Mouse (Mus musculus) embryonic facial prominence, embryonic 12.5 days (tissue): Measurements from ENCODE around the gene Rasal1. TPM values are rescaled to one million over a fixed set of nuclear protein-coding genes. Genes with fewer than 3 reads are reported as not detected.
A peak's percentile ranks its signal among the peaks of the same experiment; 100 is the strongest.

Source experiments
- ATAC-seq: fragments of 200-750 bp; cut with Nextera tagmentation; 2 replicates; pipeline ENCODE4 v1.8.0; 2017; ENCODE audit not compliant: insufficient number of reproducible peaks, insufficient read depth, low FRiP score, low TSS enrichment
- H3K27ac ChIP-seq: fragments of 300-500 bp; sonication (generic); 2 replicates; pipeline ENCODE4 v1.5.1; 2016; ENCODE audit warnings: mild to moderate bottlenecking
- H3K27me3 ChIP-seq: fragments of 300-500 bp; sonication (generic); 2 replicates; pipeline ENCODE4 v1.6.1; 2016; ENCODE audit warnings: mild to moderate bottlenecking, moderate library complexity
- H3K36me3 ChIP-seq: fragments of 300-500 bp; sonication (generic); 2 replicates; pipeline ENCODE4 v1.6.1; 2016; ENCODE audit warnings: mild to moderate bottlenecking
- H3K4me1 ChIP-seq: fragments of 300-500 bp; sonication (generic); 2 replicates; pipeline ENCODE4 v1.6.1; 2016
- H3K4me2 ChIP-seq: fragments of 300-500 bp; sonication (generic); replicated peaks from 2 replicates; pipeline ENCODE4 v1.6.1; 2016; ENCODE audit warnings: mild to moderate bottlenecking, moderate library complexity
- H3K4me3 ChIP-seq: fragments of 300-500 bp; sonication (generic); 2 replicates; pipeline ENCODE4 v1.5.1; 2016; ENCODE audit warnings: mild to moderate bottlenecking
- H3K9ac ChIP-seq: fragments of 300-500 bp; sonication (generic); 2 replicates; pipeline ENCODE4 v1.6.1; 2016; ENCODE audit warnings: mild to moderate bottlenecking, moderate library complexity
- H3K9me3 ChIP-seq: fragments of 300-500 bp; sonication (generic); 2 replicates; pipeline ENCODE4 v1.6.1; 2016; ENCODE audit warnings: mild to moderate bottlenecking, moderate library complexity
- WGBS: fragments of 180-500 bp; shearing (Covaris S2); methylation state at CpG from one replicate; pipeline ENCODE4 v1.1.7; 2016; 5-methylcytosine and 5-hydroxymethylcytosine counted together
- polyA plus RNA-seq: library from polyadenylated mRNA; unstranded; fragments of >200 nt; fragmentation: Nextera tagmentation; extraction: Ambion mirVana; gene quantifications from 2 replicates; pipeline ENCODE4 v1.2.1, GENCODE M21; 2016

The Rasal1 gene
- polyA plus RNA-seq, 1 experiment from 2014 or later: 0.26 TPM

DNA sequence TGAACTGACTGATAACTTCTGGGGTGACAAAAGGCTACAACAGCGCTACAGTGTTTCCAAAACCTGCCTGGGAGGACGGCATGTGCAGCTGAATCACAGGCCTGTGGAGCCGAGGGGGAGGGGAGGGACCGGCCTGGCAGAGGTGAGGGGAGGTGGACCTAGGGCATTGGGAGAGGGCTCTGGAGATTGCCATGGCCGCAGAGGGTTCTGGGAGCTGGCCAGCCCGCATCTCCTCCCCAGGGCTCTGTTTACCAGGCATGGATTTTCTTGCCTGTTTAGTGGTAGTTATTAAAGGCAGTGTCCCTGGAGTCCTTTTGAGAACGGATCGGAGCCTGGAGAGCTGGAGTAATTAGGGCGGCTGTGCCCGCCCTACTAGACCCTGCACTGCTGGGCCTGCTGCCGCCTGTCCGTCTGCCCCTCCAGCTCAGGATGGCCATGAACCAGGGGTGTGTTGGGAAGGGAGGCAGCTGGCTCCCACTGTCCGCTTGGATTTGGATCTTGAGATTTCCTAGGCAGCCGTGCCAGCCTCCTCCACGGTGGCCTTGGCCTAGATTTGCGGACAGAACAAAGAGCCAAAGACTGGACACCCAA is 50.3 kb downstream of the Rasal1 start:
- no peak for ATAC-seq
- H3K4me2 ChIP-seq: no peak overlapping the region
- H3K9ac ChIP-seq: no peak overlapping the region
- H3K9me3 ChIP-seq: no peaks in the 10 kb centered on the region
- H3K4me1 ChIP-seq: peaks cover 21% of the 10 kb centered on the region
- WGBS: 44% methylated on average over 16 of the region's 16 CpGs
- no peak overlapping the region for H3K27ac ChIP-seq
- H3K27me3 ChIP-seq: peaks cover 65% of the 10 kb centered on the region
- no peak overlapping the region for H3K4me3 ChIP-seq
- peaks cover 3% of the 10 kb centered on the region; the same call in 1 of the 2 replicates for H3K36me3 ChIP-seq

DNA sequence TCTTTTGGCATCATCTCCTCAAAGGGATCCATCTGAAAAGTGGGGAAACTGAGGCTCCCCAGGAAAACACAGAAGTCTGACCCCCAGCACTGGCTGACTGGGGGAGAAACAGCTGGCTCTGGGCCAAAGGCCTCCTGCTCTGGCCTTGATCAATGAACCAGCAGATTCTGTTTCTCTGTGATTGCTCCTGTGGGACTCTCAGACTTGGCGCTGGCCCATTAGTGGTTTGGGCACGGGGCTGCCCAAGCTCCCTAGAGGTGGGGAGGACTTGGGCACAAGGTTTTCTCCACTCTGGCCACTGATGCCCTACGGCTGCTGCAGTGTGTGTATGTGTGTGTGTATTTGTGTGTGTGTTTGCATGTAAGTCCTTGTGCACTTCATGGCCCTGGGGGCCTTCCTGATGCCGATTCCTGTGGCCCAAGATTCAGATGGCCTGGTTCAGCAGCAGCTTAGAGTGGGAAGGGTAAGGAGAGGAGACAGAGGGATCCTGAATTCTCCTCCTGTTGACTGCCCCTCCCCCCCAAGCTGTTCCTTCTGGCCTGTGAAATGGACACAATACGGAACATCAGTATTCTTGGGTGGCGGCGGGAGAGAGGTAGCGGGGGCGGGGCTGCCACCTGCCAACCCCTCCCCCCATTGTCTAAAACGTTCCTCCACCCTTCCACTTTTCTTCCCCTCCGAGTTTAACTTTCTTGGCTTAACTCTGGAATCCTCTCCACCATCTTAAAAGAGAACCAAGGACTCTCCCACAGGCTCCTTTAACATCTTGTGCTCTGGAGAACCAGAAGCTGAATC is 52.6 kb downstream of the Rasal1 start:
- Histone ChIP-seq H3K36me3 (no peaks in the 10 kb centered on the region), H3K9me3 (no peaks in the 10 kb centered on the region), H3K4me3 (no peak overlapping the region), H3K27ac (no peak overlapping the region), H3K4me1 (peaks cover 15% of the 10 kb centered on the region), H3K9ac (no peak overlapping the region), H3K4me2 (no peak overlapping the region), H3K27me3 (peaks cover 56% of the 10 kb centered on the region)
- 58% methylated on average over 11 of the region's 11 CpGs for WGBS
- ATAC-seq: no peak

DNA sequence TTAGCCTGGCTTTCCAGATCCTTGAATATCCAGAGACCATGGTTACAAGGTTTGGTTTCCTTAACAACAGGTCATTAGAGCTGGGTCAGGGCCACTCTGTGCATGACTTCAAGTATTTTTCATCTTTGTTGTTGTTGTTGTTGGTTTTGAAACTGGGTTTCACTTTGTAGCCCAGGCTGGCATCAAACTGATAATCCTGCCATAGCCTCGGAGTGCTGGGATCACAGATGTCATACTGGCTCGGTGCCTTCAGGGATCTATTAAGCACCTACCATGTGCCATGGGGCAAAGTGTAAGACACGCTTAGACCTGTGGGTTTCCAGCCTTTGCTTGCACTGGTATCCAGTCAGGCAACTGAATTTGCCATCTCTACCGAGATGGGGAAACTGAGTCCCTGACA is 53.8 kb downstream of the Rasal1 start:
- Histone ChIP-seq H3K9me3 (no peaks in the 10 kb centered on the region), H3K4me3 (no peak overlapping the region), H3K27me3 (peaks cover 45% of the 10 kb centered on the region), H3K4me2 (no peak overlapping the region), H3K4me1 (peaks cover 25% of the 10 kb centered on the region), H3K36me3 (no peaks in the 10 kb centered on the region), H3K9ac (no peak overlapping the region), H3K27ac (no peak overlapping the region)
- ATAC-seq: no peak
- WGBS: 80% methylated on average over 4 of the region's 4 CpGs

DNA sequence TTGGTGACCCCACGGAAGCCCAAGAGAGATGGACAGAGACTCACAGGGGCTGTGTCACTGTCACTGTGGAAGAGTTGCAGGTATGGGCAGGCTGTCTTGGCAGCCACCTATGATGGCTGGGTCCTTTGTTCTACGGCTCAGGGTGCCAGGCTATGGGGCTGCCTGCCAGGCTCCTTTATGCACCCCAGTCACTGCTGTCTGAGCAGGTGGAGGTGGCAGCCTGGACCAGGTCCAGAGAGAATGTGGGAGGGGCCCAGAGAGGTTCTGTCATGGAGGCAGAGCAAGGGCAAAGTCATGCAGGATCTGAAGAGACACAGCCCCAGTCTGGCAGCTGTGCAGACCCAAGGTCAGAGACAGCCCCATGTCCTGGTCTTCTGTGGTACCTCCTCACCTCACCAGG is 54.4 kb downstream of the Rasal1 start:
- Histone ChIP-seq H3K4me2 (no peak overlapping the region), H3K4me3 (no peak overlapping the region), H3K36me3 (no peaks in the 10 kb centered on the region), H3K9me3 (no peaks in the 10 kb centered on the region), H3K27me3 (peaks cover 49% of the 10 kb centered on the region), H3K27ac (no peak overlapping the region), H3K4me1 (peaks cover 25% of the 10 kb centered on the region), H3K9ac (no peak overlapping the region)
- 95% methylated on average over 2 of the region's 2 CpGs for WGBS
- no peak for ATAC-seq

DNA sequence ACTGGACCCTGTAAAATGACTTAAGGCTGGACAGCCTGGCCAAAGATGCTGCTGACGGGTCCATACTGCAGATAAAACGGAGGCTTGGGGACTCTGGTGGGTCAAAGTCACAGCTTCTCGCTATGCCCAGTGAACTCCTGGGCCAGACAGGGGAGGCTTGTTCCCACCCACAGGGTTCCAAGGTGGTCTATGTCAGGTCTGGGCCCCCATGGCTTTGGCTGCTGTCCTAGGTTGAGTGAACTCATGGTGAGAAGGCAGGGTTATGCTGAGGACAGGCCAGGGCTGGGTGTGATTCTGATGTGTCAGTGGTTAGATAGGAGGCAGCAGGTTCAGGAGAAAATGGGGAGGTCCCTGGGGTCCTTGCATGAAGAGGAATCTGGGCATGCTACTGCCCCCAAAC is 55.0 kb downstream of the Rasal1 start:
- no peak for ATAC-seq
- Histone ChIP-seq H3K27ac (no peak overlapping the region), H3K36me3 (no peaks in the 10 kb centered on the region), H3K4me2 (no peak overlapping the region), H3K4me1 (peaks cover 22% of the 10 kb centered on the region), H3K9ac (no peak overlapping the region), H3K27me3 (peaks cover 53% of the 10 kb centered on the region), H3K9me3 (no peaks in the 10 kb centered on the region), H3K4me3 (no peak overlapping the region)
- WGBS: 77% methylated on average over 3 of the region's 3 CpGs

DNA sequence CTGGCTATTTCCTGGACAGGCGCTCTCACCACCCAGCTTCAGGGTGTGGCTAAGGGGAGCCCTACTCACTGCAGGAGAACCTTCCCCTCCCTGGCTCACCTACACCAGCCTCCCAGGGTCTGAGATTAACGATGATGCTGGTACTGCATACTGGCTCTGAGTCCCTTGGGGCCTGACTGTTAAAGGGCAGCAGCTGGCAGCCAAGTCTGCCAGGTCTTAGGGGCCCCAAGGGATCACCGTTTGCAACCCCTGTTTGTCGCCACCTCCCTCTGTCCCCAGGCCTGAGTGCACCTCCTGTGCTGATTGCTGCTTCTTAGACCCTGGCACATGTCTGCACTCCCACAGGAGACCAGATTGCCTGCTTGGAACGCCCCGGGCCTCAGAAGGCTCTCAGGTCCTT is 55.8 kb downstream of the Rasal1 start:
- Histone ChIP-seq H3K27me3 (peaks cover 59% of the 10 kb centered on the region), H3K9ac (no peak overlapping the region), H3K27ac (no peak overlapping the region), H3K4me3 (no peak overlapping the region), H3K9me3 (no peaks in the 10 kb centered on the region), H3K4me1 (peaks cover 18% of the 10 kb centered on the region), H3K4me2 (no peak overlapping the region), H3K36me3 (no peaks in the 10 kb centered on the region)
- 48% methylated on average over 6 of the region's 6 CpGs for WGBS
- no peak for ATAC-seq

DNA sequence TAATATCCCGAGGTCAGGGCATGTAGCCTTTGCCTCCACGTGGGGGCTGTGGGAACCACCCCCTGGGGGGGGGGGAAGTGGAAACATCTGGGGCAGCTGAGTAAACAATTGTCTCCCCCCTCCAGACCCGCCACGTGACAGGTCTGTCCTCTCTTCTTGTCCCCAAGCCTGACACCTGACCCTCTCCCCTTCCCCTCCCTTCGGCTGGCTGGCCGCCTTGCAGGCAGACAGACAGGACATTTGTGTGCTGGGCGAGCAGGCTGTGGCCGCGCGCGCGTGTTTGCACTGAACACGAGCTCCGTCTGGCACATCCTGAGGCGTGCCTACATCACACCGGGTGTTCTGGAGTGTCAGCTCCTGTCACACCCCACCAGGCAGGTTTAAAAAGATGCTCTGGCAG is 57.9 kb downstream of the Rasal1 start:
- WGBS: 1% methylated on average over 16 of the region's 16 CpGs
- H3K9ac ChIP-seq: no peak overlapping the region

DNA sequence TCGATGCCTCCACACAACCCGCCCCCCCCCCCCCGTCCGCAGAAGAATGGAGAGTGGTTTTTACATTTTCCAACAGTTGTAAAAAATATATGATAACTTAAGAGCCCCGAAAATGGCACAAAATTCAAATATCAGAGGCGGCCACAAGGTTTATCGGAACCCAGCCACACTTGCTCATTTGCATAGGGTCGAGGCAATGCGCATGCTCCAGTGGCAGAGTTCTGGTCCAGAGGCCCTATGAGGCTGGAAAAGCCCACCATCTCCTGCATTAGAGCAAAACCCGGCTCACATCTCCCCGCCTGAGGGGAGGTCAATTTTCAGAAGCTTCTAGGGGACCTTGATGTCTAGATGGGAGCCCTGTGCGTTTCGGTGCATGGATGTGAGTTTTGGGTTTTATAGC is 58.4 kb downstream of the Rasal1 start:
- Histone ChIP-seq H3K27me3 (peaks cover 66% of the 10 kb centered on the region), H3K4me3 (0 out of 2 replicates have a peak overlapping the region, but pooled peaks have one; percentile 14), H3K4me1 (peaks cover 31% of the 10 kb centered on the region), H3K36me3 (no peaks in the 10 kb centered on the region), H3K4me2 (peak overlapping the region; percentile 41), H3K9ac (no peak overlapping the region), H3K9me3 (no peaks in the 10 kb centered on the region), H3K27ac (no peak overlapping the region)
- WGBS: 39% methylated on average over 11 of the region's 13 CpGs
- ATAC-seq: no peak

More for the DNA sequence above, 57.9 kb downstream of the Rasal1 start:
- H3K4me1 ChIP-seq: peaks cover 31% of the 10 kb centered on the region
- H3K4me2 ChIP-seq: peak overlapping the region; percentile 41
- H3K27ac ChIP-seq: no peak overlapping the region
- H3K4me3 ChIP-seq: 0 out of 2 replicates have a peak overlapping the region, but pooled peaks have one; percentile 14
- H3K27me3 ChIP-seq: peaks cover 62% of the 10 kb centered on the region
- H3K36me3 ChIP-seq: no peaks in the 10 kb centered on the region
- H3K9me3 ChIP-seq: no peaks in the 10 kb centered on the region
- ATAC-seq: no peak

DNA sequence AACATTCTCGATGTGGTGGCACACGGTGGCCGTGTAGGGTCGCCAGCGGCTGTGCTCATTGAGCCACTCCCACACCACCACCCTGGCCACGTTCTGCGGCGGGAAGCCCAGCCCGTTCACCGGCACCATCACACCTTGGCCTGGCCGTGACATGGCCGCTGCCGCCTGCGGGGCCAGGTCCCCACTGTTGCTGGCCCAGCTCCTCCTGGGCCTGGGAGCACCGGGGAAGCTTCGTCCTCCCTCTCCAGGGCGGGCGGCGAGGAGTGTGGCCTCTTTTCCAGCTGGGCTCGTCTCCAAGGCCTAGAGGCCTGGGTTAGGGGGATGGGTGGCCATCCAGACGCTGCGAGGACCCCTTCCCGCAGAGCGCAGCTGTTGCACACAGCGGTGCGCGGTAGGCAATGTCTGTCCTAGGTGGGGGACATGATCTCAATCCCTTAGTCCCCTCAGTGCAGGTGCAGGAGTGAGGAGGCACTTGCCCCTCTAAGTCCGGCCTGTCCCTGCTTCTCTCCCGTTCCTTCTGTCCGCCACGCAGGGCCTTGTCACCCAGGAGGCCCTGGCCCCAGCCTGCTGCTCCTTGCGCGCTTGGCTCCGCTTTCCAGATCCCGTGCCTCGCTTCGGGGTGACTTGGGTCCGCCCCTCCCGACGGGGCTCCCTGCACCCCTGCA is 61.7 kb downstream of the Rasal1 start:
- no peaks in the 10 kb centered on the region for H3K36me3 ChIP-seq
- ATAC-seq: no peak
- H3K27ac ChIP-seq: no peak overlapping the region
- H3K4me1 ChIP-seq: peaks cover 28% of the 10 kb centered on the region
- 2% methylated on average over 37 of the region's 40 CpGs for WGBS
- peak overlapping the region; percentile 64 for H3K9ac ChIP-seq
- H3K27me3 ChIP-seq: peaks cover 81% of the 10 kb centered on the region
- H3K4me3 ChIP-seq: peak overlapping the region; percentile 56
- peak overlapping the region; percentile 96 for H3K4me2 ChIP-seq
- no peaks in the 10 kb centered on the region for H3K9me3 ChIP-seq

DNA sequence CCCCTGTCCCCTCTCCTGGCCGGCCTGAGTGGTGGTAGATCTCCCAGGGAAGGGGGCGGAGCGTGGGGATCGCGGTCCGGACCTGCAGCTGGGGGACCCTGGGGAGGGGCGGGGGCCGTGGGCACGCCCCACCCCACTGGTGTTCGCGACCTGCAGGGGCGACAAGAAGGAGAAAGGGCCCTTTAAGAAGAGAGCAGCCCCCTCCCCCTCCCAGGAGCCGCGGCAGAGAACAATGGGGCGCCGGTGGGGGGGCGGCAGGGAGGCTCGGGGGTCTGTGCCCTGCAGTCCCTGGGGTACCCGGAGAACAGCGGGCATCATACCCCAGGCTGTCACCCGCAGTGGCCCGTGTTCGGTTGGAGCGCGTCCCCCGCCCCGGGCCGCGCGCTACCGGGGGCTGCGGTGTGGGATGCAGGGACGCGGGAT is 62.2 kb downstream of the Rasal1 start:
- peaks cover 28% of the 10 kb centered on the region for H3K4me1 ChIP-seq
- ATAC-seq: no peak
- H3K9me3 ChIP-seq: no peaks in the 10 kb centered on the region
- WGBS: under 1% methylated on average over 31 of the region's 34 CpGs
- H3K36me3 ChIP-seq: no peaks in the 10 kb centered on the region
- peak overlapping the region; percentile 56 for H3K4me3 ChIP-seq
- peak overlapping the region; percentile 96 for H3K4me2 ChIP-seq
- peaks cover 82% of the 10 kb centered on the region for H3K27me3 ChIP-seq
- H3K9ac ChIP-seq: peak overlapping the region; percentile 64
- H3K27ac ChIP-seq: no peak overlapping the region

DNA sequence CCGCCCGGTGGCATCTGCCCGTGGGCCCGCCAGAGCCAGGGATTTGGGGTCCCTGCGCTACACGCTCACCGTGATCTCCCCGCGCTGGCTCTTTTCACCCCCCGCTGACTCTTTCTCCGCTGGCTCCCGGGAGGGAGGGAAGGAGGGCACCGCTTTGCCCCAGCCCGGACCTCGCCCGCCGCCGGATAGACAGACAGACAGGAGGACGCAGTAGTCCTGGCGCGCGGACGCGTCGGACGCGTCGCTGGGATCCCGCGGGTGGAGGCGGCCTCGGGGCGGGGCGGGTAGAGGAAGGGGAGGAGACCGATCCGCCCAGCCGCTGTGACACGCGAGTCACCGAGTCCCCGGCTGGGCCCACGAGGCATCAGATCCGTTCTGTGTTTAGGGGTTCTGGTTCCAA is 62.8 kb downstream of the Rasal1 start:
- Histone ChIP-seq H3K4me1 (peaks cover 26% of the 10 kb centered on the region), H3K4me2 (peak overlapping the region; percentile 96), H3K36me3 (no peaks in the 10 kb centered on the region), H3K27ac (no peak overlapping the region), H3K4me3 (peak overlapping the region; percentile 56), H3K9me3 (no peaks in the 10 kb centered on the region), H3K27me3 (peaks cover 81% of the 10 kb centered on the region), H3K9ac (peak overlapping the region; percentile 64)
- WGBS: under 1% methylated on average over 40 of the region's 43 CpGs
- ATAC-seq: no peak

DNA sequence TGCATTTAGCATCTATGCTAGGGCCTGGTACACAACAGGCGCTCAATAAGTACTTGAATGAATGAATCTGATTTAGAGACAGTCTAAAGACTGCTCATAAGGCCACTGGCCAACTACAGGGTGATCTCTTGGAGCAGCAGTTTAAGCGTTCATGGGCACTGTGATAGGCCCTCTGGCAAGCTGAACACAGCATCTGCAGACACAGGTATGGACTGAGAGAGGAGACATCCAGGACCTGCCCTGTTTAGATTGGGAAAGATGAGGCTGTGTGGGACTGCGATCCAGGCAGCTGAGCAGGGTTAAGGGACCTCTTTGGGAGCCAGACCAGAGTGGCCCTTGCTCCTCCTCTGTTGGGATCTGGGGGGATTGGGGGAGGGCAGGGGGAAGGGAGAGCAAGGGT is 63.2 kb downstream of the Rasal1 start, which contains the start of gene Dtx1:
TSS of gene Dtx1 (minus strand) at position 101 of the 400 bp plus-strand sequence.
- Histone ChIP-seq H3K27ac (no peak within 1 kb of the TSS), H3K4me1 (peaks cover 22% of the 10 kb centered on the region), H3K4me2 (peak within 1 kb of the TSS; percentile 96), H3K9ac (peak within 1 kb of the TSS; percentile 64), H3K27me3 (peaks cover 81% of the 10 kb centered on the region), H3K4me3 (peak within 1 kb of the TSS; percentile 56), H3K9me3 (no peaks in the 10 kb centered on the region), H3K36me3 (no peaks in the 10 kb centered on the region)
- no peak for ATAC-seq
- WGBS: 20% methylated on average over 3 of the region's 3 CpGs
